Mouse (Mus musculus): Measurements from ENCODE around the gene Mrpl54.

DNA sequence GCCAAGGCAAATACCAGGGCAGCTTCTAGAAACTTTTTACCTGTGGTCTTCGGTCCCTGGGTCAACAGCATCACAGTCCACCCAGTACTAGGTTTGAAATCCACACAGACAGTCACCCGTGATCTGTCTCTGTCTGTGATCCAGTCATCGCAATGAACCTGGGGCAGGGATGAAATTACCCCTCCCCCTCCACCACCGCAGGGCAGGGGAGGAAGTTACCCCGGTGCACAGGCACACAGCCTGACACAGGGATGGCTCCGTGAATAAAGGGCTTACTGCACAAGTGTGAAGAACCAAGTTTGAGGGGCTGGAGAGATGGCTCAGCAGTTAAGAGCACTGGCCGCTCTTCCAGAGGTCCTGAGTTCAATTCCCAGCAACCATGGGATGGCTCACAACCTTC is 37.0 kb upstream of the Mrpl54 start:
- TF ChIP-seq POLR2A (IDR thresholded peaks at IDR 0.05; ENCODE audit: borderline replicate concordance, extremely low read depth, low read depth, low read length): no peak
- TF ChIP-seq CTCF (IDR thresholded peaks at IDR 0.05; ENCODE audit: insufficient read depth, low read length): no peak

Measured in lung, adult 2 months (tissue).